Mouse (Mus musculus) liver, embryonic 14.5 days (tissue): ENCODE results near the gene Rpgr.

Experiments used
- CTCF ChIP-seq: IDR thresholded peaks from 2 replicates; pipeline ENCODE4 v1.5.1; 2016; ENCODE audit warnings: antibody characterized with exemption, low read depth, control low read depth
- EP300 ChIP-seq: IDR thresholded peaks from 2 replicates; pipeline ENCODE4 v1.6.1; 2016; ENCODE audit warnings: antibody characterized with exemption, low read depth

DNA sequence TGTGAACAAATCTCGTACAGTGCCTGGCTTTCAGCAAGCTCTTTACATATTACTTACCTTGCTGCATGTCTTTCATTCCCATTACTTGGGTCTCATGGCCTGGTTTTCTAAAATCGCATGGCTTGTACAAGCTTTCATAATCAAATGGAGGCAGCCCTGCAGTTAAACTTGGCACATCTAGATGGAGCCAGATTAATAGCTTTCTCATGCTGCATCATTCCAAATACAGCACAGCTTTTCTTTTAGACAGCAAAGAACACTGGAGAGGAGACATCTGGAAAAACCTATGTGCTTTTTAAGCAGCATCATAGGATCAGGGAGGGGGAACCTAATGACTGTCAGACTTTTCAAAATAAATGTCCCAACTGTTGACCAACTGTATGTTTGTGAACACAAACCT, 16.3 kb upstream of the Rpgr start:
- no peak for TF ChIP-seq EP300
- no peak for TF ChIP-seq CTCF
